Mouse (Mus musculus) MEL (cell line): Measurements from ENCODE around the gene 1700029I15Rik. TPM values are rescaled to one million over a fixed set of nuclear protein-coding genes. Genes with fewer than 3 reads are reported as not detected.

Experiments used
- DNase-seq: peaks from one replicate; pipeline ENCODE4 v3.0.0; 2011; ENCODE audit warnings: low read depth, low spot score
- H3K27ac ChIP-seq: 2 replicates; pipeline ENCODE4 v1.5.1; 2012; ENCODE audit warnings: low read depth, mild to moderate bottlenecking, control low read depth, low read length, moderate library complexity; ENCODE audit not compliant: control insufficient read depth
- H3K27me3 ChIP-seq, 2 experiments: fragments of 150-350 bp in 1 of 2; sonication (generic) in 1 of 2; 2 replicates each; pipeline ENCODE4 v1.6.1; 2012; ENCODE audit warnings: low read length in 2 of 2, mild to moderate bottlenecking in 2 of 2, improper control_type of control experiment in 1 of 2, moderate library complexity in 1 of 2; ENCODE audit not compliant: insufficient read depth in 2 of 2, control insufficient read depth in 1 of 2
- H3K36me3 ChIP-seq, 2 experiments: 2 replicates each; pipeline ENCODE4 v1.6.1; 2012 to 2014; ENCODE audit warnings: low read length in 2 of 2, improper control_type of control experiment in 1 of 2, inconsistent platforms in 1 of 2, mild to moderate bottlenecking in 1 of 2; ENCODE audit not compliant: insufficient read depth in 2 of 2, control insufficient read depth in 1 of 2
- H3K4me1 ChIP-seq, 2 experiments: fragments of 150-350 bp in 1 of 2; sonication (generic) in 1 of 2; 2 replicates each; pipeline ENCODE4 v1.6.1; 2012; ENCODE audit warnings: low read length in 2 of 2, improper control_type of control experiment in 1 of 2, mild to moderate bottlenecking in 1 of 2; ENCODE audit not compliant: insufficient read depth in 2 of 2, control insufficient read depth in 1 of 2
- H3K4me3 ChIP-seq, 2 experiments: fragments of 150-350 bp in 1 of 2; sonication (generic) in 1 of 2; 2 replicates each; pipeline ENCODE4 v1.5.1; 2012; ENCODE audit warnings: low read depth in 2 of 2, low read length in 2 of 2, mild to moderate bottlenecking in 2 of 2, moderate library complexity in 2 of 2, control low read depth in 1 of 2, improper control_type of control experiment in 1 of 2; ENCODE audit not compliant: control insufficient read depth in 1 of 2, insufficient read depth in 1 of 2
- H3K79me2 ChIP-seq: 2 replicates; pipeline ENCODE4 v1.6.1; 2012; ENCODE audit warnings: mild to moderate bottlenecking, low read length, moderate library complexity; ENCODE audit not compliant: control insufficient read depth, poor library complexity, insufficient read depth
- H3K9ac ChIP-seq: 2 replicates; pipeline ENCODE4 v1.6.1; 2012; ENCODE audit warnings: low read depth, mild to moderate bottlenecking, control low read depth, low read length, moderate library complexity; ENCODE audit not compliant: control insufficient read depth, poor library complexity, severe bottlenecking
- H3K9me3 ChIP-seq: fragments of 150-350 bp; sonication (generic); replicated peaks from 2 replicates; pipeline ENCODE4 v1.6.1; 2012; ENCODE audit warnings: mild to moderate bottlenecking, low read length, improper control_type of control experiment, moderate library complexity; ENCODE audit not compliant: insufficient read depth
- CHD2 ChIP-seq: IDR thresholded peaks from 2 replicates; pipeline ENCODE4 v1.6.1; 2011; ENCODE audit warnings: low read length, improper control_type of control experiment
- CTCF ChIP-seq, 3 experiments: IDR thresholded peaks in 2 of 3; conservative IDR thresholded peaks in 1 of 3; 2 replicates each; pipeline ENCODE4 v1.5.1; 2011 to 2012; ENCODE audit warnings: low read length in 3 of 3, low read depth in 2 of 3, mild to moderate bottlenecking in 2 of 3, improper control_type of control experiment in 1 of 3, inconsistent platforms in 1 of 3, mixed read lengths in 1 of 3, moderate library complexity in 1 of 3; ENCODE audit not compliant: control insufficient read depth in 1 of 3, insufficient read depth in 1 of 3, poor library complexity in 1 of 3, severe bottlenecking in 1 of 3
- E2F4 ChIP-seq: IDR thresholded peaks from 2 replicates; pipeline ENCODE4 v1.6.1; 2011; ENCODE audit warnings: low read depth, low read length, improper control_type of control experiment, borderline replicate concordance
- ELF1 ChIP-seq: IDR thresholded peaks from 2 replicates; pipeline ENCODE4 v1.6.1; 2014; ENCODE audit warnings: low read depth, mild to moderate bottlenecking, inconsistent platforms, low read length, improper control_type of control experiment, moderate library complexity
- EP300 ChIP-seq, 2 experiments: IDR thresholded peaks; 2 replicates each; pipeline ENCODE4 v1.6.1; 2011; ENCODE audit warnings: improper control_type of control experiment in 2 of 2, low read length in 2 of 2, low read depth in 1 of 2, mild to moderate bottlenecking in 1 of 2
- HCFC1 ChIP-seq: IDR thresholded peaks from 2 replicates; pipeline ENCODE4 v1.6.1; 2012; ENCODE audit warnings: low read depth, mild to moderate bottlenecking, inconsistent platforms, low read length, improper control_type of control experiment, moderate library complexity
- MAFK ChIP-seq: IDR thresholded peaks from 2 replicates; pipeline ENCODE4 v1.6.1; 2011; ENCODE audit warnings: low read depth, mild to moderate bottlenecking, low read length, improper control_type of control experiment, borderline replicate concordance
- MAX ChIP-seq: IDR thresholded peaks from 2 replicates; pipeline ENCODE4 v1.6.1; 2011; ENCODE audit warnings: low read length, improper control_type of control experiment
- MAZ ChIP-seq: IDR thresholded peaks from 2 replicates; pipeline ENCODE4 v1.6.1; 2012; ENCODE audit warnings: low read depth, mild to moderate bottlenecking, inconsistent platforms, low read length, improper control_type of control experiment
- MEF2A ChIP-seq: IDR thresholded peaks from 2 replicates; pipeline ENCODE4 v1.6.1; 2014; ENCODE audit warnings: low read depth, mild to moderate bottlenecking, inconsistent platforms, low read length, improper control_type of control experiment; ENCODE audit not compliant: poor library complexity, insufficient replicate concordance, severe bottlenecking; ENCODE audit errors: extremely low read depth
- MXI1 ChIP-seq: IDR thresholded peaks from 2 replicates; pipeline ENCODE4 v1.6.1; 2011; ENCODE audit warnings: mild to moderate bottlenecking, low read depth, low read length, improper control_type of control experiment
- MYB ChIP-seq: IDR thresholded peaks from 2 replicates; pipeline ENCODE4 v1.6.1; 2011; ENCODE audit warnings: mild to moderate bottlenecking, low read depth, low read length, improper control_type of control experiment
- MYC ChIP-seq: IDR thresholded peaks from 2 replicates; pipeline ENCODE4 v1.6.1; 2011; ENCODE audit warnings: low read depth, mild to moderate bottlenecking, low read length, improper control_type of control experiment, moderate library complexity
- NRF1 ChIP-seq: IDR thresholded peaks from 2 replicates; pipeline ENCODE4 v1.6.1; 2014; ENCODE audit warnings: low read depth, mild to moderate bottlenecking, inconsistent platforms, low read length, improper control_type of control experiment, moderate library complexity; ENCODE audit not compliant: poor library complexity, insufficient read depth, severe bottlenecking
- POLR2A ChIP-seq, 2 experiments: IDR thresholded peaks; 2 replicates each; pipeline ENCODE4 v1.6.1; 2011 to 2012; ENCODE audit warnings: low read length in 2 of 2, mild to moderate bottlenecking in 2 of 2, control low read depth in 1 of 2, improper control_type of control experiment in 1 of 2, low read depth in 1 of 2, moderate library complexity in 1 of 2; ENCODE audit not compliant: control insufficient read depth in 1 of 2, insufficient read depth in 1 of 2, poor library complexity in 1 of 2
- POLR2AphosphoS2 ChIP-seq: IDR thresholded peaks from 2 replicates; pipeline ENCODE4 v1.6.1; 2011; ENCODE audit warnings: low read length, improper control_type of control experiment
- POLR2AphosphoS5 ChIP-seq: IDR thresholded peaks from 2 replicates; pipeline ENCODE4 v1.6.1; 2012; ENCODE audit warnings: low read depth, borderline replicate concordance, mild to moderate bottlenecking, inconsistent platforms, low read length, moderate library complexity, mixed read lengths
- SMC3 ChIP-seq: IDR thresholded peaks from 2 replicates; pipeline ENCODE4 v1.6.1; 2011; ENCODE audit warnings: low read depth, low read length, improper control_type of control experiment
- UBTF ChIP-seq: IDR thresholded peaks from 2 replicates; pipeline ENCODE4 v1.6.1; 2012; ENCODE audit warnings: low read depth, mild to moderate bottlenecking, inconsistent platforms, low read length, improper control_type of control experiment, moderate library complexity, borderline replicate concordance; ENCODE audit not compliant: insufficient read depth
- USF1 ChIP-seq: IDR thresholded peaks from 2 replicates; pipeline ENCODE4 v1.6.1; 2014; ENCODE audit warnings: low read depth, mild to moderate bottlenecking, inconsistent platforms, low read length, improper control_type of control experiment, moderate library complexity
- USF2 ChIP-seq, 2 experiments: IDR thresholded peaks; 2 replicates each; pipeline ENCODE4 v1.6.1; 2011 to 2012; ENCODE audit warnings: improper control_type of control experiment in 2 of 2, low read length in 2 of 2, borderline replicate concordance in 1 of 2, inconsistent platforms in 1 of 2, low read depth in 1 of 2, mild to moderate bottlenecking in 1 of 2; ENCODE audit not compliant: insufficient read depth in 1 of 2
- ZKSCAN1 ChIP-seq: IDR thresholded peaks from 2 replicates; pipeline ENCODE4 v1.6.1; 2012; ENCODE audit warnings: low read depth, mild to moderate bottlenecking, inconsistent platforms, low read length, improper control_type of control experiment, moderate library complexity
- ZNF384 ChIP-seq: IDR thresholded peaks from 2 replicates; pipeline ENCODE4 v1.6.1; 2012; ENCODE audit warnings: low read depth, mild to moderate bottlenecking, inconsistent platforms, low read length, improper control_type of control experiment
- polyA plus RNA-seq, 2 experiments: library from polyadenylated mRNA; stranded (reverse) in 1 of 2; unstranded in 1 of 2; fragments of >175 nt in 1 of 2; fragments of >200 nt in 1 of 2; gene quantifications; 2 replicates each; pipeline versions ENCODE4 v1.2.1 to v1.2.4; 2012; ENCODE audit warnings: low replicate concordance in 2 of 2, low read depth in 1 of 2; ENCODE audit not compliant: insufficient read length in 2 of 2, insufficient read depth in 1 of 2, missing spikeins in 1 of 2
- total RNA-seq: library from RNA; depleted of rRNA; stranded (reverse); fragments of 300-350 nt; gene quantifications from 2 replicates; pipeline ENCODE4 v1.2.3, GENCODE M21; 2012

1700029I15Rik gene
- total and polyA plus RNA-seq, 3 experiments, result 0.65 to 3.2 TPM; not detected in 1

DNA sequence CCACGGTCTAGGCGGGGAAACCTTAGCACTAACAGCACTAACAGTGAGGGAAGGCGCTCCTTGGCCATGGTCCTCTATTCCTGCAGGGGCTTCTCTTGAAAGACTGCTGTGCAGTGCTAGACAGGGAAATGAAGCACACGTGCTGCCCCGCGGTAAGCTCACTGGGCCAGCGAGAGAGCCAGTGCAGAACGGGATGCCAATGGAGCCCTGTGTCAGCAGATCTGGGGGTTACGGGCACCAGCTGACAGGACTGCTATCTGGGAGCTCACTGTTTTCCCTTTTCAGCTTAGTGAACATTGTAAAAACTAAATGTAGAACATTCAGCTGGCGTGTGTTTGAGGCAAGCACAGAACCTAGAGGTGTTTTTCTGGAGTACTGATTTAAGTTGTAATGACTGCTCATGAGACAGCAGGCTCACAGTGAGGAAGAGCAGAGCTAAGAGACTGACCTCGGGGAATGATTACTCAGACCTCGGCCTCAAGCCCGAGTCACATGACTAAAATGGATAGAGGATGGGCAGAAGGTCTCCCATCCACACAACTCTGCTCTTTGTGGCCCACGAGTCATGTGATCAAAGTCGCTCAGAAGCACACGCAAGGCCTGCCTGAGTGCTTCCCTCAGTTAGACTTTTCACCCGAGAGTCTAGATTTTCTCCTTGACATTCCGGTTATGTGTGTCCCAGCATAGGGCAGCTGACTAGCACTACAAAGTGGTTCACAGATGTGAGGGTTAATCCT lies 26.1 kb downstream of the 1700029I15Rik start:
- no peaks in the 10 kb centered on the region for H3K27me3 ChIP-seq
- H3K27ac ChIP-seq, result no peak overlapping the region
- H3K9me3 ChIP-seq, result no peaks in the 10 kb centered on the region
- TF ChIP-seq MYC (no peak), USF1 (peak; percentile 35; the same call in 1 of the 2 replicates)
- TF ChIP-seq, all 39 proteins: peak for 1
- DNase-seq, result no peak
- Histone ChIP-seq H3K79me2 (no peaks in the 10 kb centered on the region), H3K4me1 (no peaks in the 10 kb centered on the region), H3K36me3 (peaks cover 0 to 32% of the 10 kb centered on the region in 2 experiments; a peak in 2 of 4 replicates), H3K9ac (no peak overlapping the region), H3K4me3 (no peak overlapping the region)

DNA sequence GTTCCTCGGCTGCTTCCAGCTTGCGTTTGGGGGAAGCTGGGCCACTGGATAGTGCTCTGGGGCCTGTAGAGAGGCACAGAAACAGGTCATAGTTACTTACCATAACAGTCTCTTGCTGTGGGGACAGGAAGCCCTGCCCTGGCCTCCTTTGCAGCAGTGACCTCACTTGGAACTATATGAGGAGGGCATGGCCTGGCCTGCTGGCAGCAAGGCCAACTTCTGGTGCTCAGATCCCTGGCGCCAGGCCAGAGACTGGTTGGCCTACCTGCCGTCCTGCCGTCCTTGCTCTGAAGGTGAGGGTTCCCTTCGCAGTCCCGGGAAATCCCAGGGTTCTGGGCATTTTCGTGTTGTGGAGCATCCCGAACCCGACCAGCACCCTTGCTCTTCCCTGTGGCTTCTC lies 29.4 kb downstream of the 1700029I15Rik start:
- H3K36me3 ChIP-seq, result peaks cover 0 to 50% of the 10 kb centered on the region in 2 experiments; a peak in 2 of 4 replicates
- H3K27me3 ChIP-seq, result no peaks in the 10 kb centered on the region
- DNase-seq, result no peak
- TF ChIP-seq ZKSCAN1, result no peak
- no peak for TF ChIP-seq POLR2AphosphoS5
- TF ChIP-seq CTCF (IDR thresholded peaks at IDR 0.05 in 2 of 3, conservative IDR thresholded peaks at IDR 0.05 in 1 of 3; ENCODE audit: control insufficient read depth in 1 of 3, insufficient read depth in 1 of 3, low read depth in 2 of 3, low read length in 3 of 3, poor library complexity in 1 of 3, severe bottlenecking in 1 of 3), result no peak
- no peak for TF ChIP-seq POLR2AphosphoS2
- TF ChIP-seq UBTF, result no peak
- no peak for TF ChIP-seq USF2 (IDR thresholded peaks at IDR 0.05; ENCODE audit: borderline replicate concordance in 1 of 2, insufficient read depth in 1 of 2, low read depth in 1 of 2, low read length in 2 of 2)
- no peak for TF ChIP-seq EP300 (IDR thresholded peaks at IDR 0.05; ENCODE audit: low read depth in 1 of 2, low read length in 2 of 2)
- no peak for TF ChIP-seq NRF1
- TF ChIP-seq CHD2, result no peak
- no peak for TF ChIP-seq MAZ
- no peaks in the 10 kb centered on the region for H3K79me2 ChIP-seq
- H3K9ac ChIP-seq, result no peak overlapping the region
- no peaks in the 10 kb centered on the region for H3K4me1 ChIP-seq
- H3K27ac ChIP-seq, result no peak overlapping the region
- no peaks in the 10 kb centered on the region for H3K9me3 ChIP-seq
- no peak overlapping the region for H3K4me3 ChIP-seq

DNA sequence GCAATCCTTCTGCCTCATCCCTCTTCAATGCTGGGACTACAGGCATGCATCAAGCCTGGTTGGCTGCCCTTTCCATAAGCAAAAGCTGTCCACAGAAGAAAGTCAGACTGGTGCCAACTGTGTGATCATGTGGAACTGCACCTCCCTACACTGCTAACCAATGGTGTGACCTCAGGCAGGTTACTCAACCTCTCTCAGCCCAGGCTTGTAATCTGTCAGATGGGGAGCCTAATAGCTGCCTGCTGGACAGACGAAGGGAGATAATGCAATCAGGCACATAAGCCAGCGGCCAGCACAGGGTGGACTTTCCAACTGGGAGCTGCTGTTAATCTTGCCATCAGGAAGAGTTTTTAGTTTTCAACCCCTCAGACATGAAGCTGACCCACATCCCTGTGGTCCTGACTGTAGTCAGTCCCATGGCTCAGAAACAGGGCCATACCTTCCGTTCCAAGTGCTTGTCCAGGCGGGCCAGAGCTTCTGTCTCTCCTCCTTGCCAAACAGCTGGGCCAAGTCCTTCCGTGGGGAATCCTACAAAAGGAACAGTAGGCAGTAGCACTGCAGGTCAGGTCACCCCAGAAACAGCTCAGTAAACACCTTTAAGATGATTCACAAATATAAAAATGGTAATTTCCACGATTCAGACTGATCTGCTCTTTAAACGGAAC lies 39.5 kb downstream of the 1700029I15Rik start:
- no peak for DNase-seq
- Histone ChIP-seq H3K9ac (no peak overlapping the region), H3K27ac (no peak overlapping the region), H3K9me3 (no peaks in the 10 kb centered on the region), H3K79me2 (0 out of 2 replicates have a peak, but pooled peaks cover 2% of the 10 kb centered on the region), H3K4me1 (no peaks in the 10 kb centered on the region), H3K36me3 (peaks cover 0 to 33% of the 10 kb centered on the region in 2 experiments; a peak in 2 of 4 replicates), H3K4me3 (no peak overlapping the region), H3K27me3 (no peaks in the 10 kb centered on the region)
- no peak for TF ChIP-seq E2F4
- TF ChIP-seq USF1, result no peak
- TF ChIP-seq ZNF384, result no peak
- no peak for TF ChIP-seq HCFC1
- no peak for TF ChIP-seq POLR2AphosphoS5
- TF ChIP-seq MAX, result no peak
- no peak for TF ChIP-seq MXI1
- TF ChIP-seq NRF1, result no peak
- TF ChIP-seq MEF2A, result no peak
- no peak for TF ChIP-seq CTCF (IDR thresholded peaks at IDR 0.05 in 2 of 3, conservative IDR thresholded peaks at IDR 0.05 in 1 of 3; ENCODE audit: control insufficient read depth in 1 of 3, insufficient read depth in 1 of 3, low read depth in 2 of 3, low read length in 3 of 3, poor library complexity in 1 of 3, severe bottlenecking in 1 of 3)
- TF ChIP-seq ELF1, result no peak
- no peak for TF ChIP-seq MAFK
- TF ChIP-seq MYB, result no peak
- no peak for TF ChIP-seq POLR2A (IDR thresholded peaks at IDR 0.05; ENCODE audit: control insufficient read depth in 1 of 2, insufficient read depth in 1 of 2, low read depth in 1 of 2, low read length in 2 of 2, poor library complexity in 1 of 2)
- no peak for TF ChIP-seq SMC3
